Mouse (Mus musculus): Measurements from ENCODE around the gene Kirrel3. TPM values are rescaled to one million over a fixed set of nuclear protein-coding genes. Genes with fewer than 3 reads are reported as not detected.

Kirrel3 gene
- polyA plus RNA-seq, 1 experiment from 2014 or later, result 25.9 TPM

DNA sequence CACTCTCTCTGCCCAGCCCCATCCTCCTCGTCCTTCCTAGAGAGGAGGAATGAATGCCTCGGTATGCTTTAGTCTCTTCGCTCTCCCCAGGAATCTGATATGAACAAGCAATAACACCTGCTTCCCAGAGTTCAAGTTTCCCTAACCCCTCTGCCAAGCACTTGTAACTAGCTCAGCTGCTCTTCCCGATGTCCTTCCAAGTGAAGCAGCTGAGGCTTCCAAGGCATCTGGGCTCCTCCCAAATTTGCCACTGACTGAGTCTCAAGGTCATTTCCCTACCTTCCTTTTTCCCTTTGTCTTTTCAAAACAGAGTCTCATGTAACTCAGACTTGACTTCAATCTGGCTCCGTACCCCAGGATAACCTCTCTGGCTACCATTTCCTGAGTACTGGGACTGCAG lies 555.8 kb downstream of the Kirrel3 start:
- peaks cover 28% of the 10 kb centered on the region for H3K4me1 ChIP-seq (replicated peaks)
- 77% methylated on average over 5 of the region's 5 CpGs for WGBS
- no peaks in the 10 kb centered on the region for H3K36me3 ChIP-seq
- ATAC-seq (ENCODE audit: low read depth), result no peak
- no peak overlapping the region for H3K4me3 ChIP-seq
- no peak overlapping the region for H3K27ac ChIP-seq (replicated peaks)
- no peak overlapping the region for H3K9ac ChIP-seq
- H3K9me3 ChIP-seq, result 0 out of 2 replicates have a peak, but pooled peaks cover 3% of the 10 kb centered on the region
- H3K4me2 ChIP-seq, result no peak overlapping the region
- H3K27me3 ChIP-seq, result no peaks in the 10 kb centered on the region

DNA sequence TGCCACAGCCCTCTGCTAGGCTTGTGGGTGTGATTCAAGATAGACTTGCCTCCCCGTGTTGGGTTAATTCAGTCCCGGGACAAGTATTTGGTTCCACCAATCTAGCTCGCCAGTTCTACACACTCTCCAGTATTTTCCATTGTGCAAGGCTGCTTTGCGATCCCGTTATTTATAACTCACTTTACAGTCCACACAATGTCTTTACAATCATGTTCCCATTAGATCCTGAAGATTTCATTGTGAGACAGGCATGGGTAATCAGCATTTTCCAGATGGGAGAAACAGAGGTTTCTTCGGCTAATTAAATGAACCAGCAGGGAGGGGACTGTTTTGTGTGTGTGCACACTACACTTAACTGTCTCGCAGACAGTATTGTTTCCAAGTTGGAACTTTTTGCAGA lies 557.9 kb downstream of the Kirrel3 start:
- Histone ChIP-seq H3K4me1 (replicated peaks) (peaks cover 28% of the 10 kb centered on the region), H3K9me3 (no peaks in the 10 kb centered on the region), H3K27me3 (no peaks in the 10 kb centered on the region), H3K27ac (replicated peaks) (no peak overlapping the region), H3K4me3 (no peak overlapping the region), H3K36me3 (no peaks in the 10 kb centered on the region), H3K4me2 (no peak overlapping the region), H3K9ac (no peak overlapping the region)
- no peak for ATAC-seq (ENCODE audit: low read depth)
- WGBS, result 19% methylated on average over 7 of the region's 7 CpGs

- Histone ChIP-seq H3K4me3 (no peak overlapping the region), H3K27ac (replicated peaks) (no peak overlapping the region), H3K4me2 (no peak overlapping the region), H3K27me3 (no peaks in the 10 kb centered on the region), H3K9ac (no peak overlapping the region), H3K36me3 (no peaks in the 10 kb centered on the region), H3K9me3 (no peaks in the 10 kb centered on the region), H3K4me1 (replicated peaks) (peaks cover 28% of the 10 kb centered on the region)
- 8% methylated on average over 15 of the region's 15 CpGs for WGBS
- ATAC-seq (ENCODE audit: low read depth), result peak; percentile 19; the same call in 1 of the 2 replicates
Observed at GRCm38 (mm10) chr9:35044458-35044857, 558.8 kb downstream of the Kirrel3 start.

- WGBS, result 58% methylated on average over 11 of the region's 11 CpGs
- Histone ChIP-seq H3K4me3 (no peak overlapping the region), H3K27ac (replicated peaks) (no peak overlapping the region), H3K9ac (no peak overlapping the region), H3K4me1 (replicated peaks) (peaks cover 28% of the 10 kb centered on the region), H3K4me2 (no peak overlapping the region), H3K9me3 (no peaks in the 10 kb centered on the region), H3K27me3 (no peaks in the 10 kb centered on the region), H3K36me3 (no peaks in the 10 kb centered on the region)
- ATAC-seq (ENCODE audit: low read depth), result peak; percentile 24; the same call in 1 of the 2 replicates
Observed at GRCm38 (mm10) chr9:35045031-35045531, 559.4 kb downstream of the Kirrel3 start.

- H3K27ac ChIP-seq (replicated peaks), result no peak overlapping the region
- no peak for ATAC-seq (ENCODE audit: low read depth)
Observed at GRCm38 (mm10) chr9:35045756-35046155, 560.1 kb downstream of the Kirrel3 start.

GRCm38 (mm10) chr9:35048449-35048848 lies 562.8 kb downstream of the Kirrel3 start:
- Histone ChIP-seq H3K27me3 (no peaks in the 10 kb centered on the region), H3K9me3 (no peaks in the 10 kb centered on the region), H3K27ac (replicated peaks) (no peak overlapping the region), H3K9ac (no peak overlapping the region), H3K4me2 (no peak overlapping the region), H3K36me3 (peaks cover 12% of the 10 kb centered on the region), H3K4me1 (replicated peaks) (peaks cover 24% of the 10 kb centered on the region), H3K4me3 (no peak overlapping the region)
- ATAC-seq (ENCODE audit: low read depth), result no peak
- 93% methylated on average over 6 of the region's 6 CpGs for WGBS

More at GRCm38 (mm10) chr9:35045756-35046155, 560.1 kb downstream of the Kirrel3 start:
- Histone ChIP-seq H3K36me3 (no peaks in the 10 kb centered on the region), H3K4me1 (replicated peaks) (peaks cover 28% of the 10 kb centered on the region), H3K4me3 (no peak overlapping the region), H3K4me2 (no peak overlapping the region), H3K9ac (no peak overlapping the region), H3K27me3 (no peaks in the 10 kb centered on the region), H3K9me3 (no peaks in the 10 kb centered on the region)
- WGBS, result 79% methylated on average over 2 of the region's 2 CpGs

GRCm38 (mm10) chr9:35049891-35050527 lies 564.3 kb downstream of the Kirrel3 start:
- no peaks in the 10 kb centered on the region for H3K9me3 ChIP-seq
- peaks cover 9% of the 10 kb centered on the region for H3K4me1 ChIP-seq (replicated peaks)
- H3K4me2 ChIP-seq, result no peak overlapping the region
- no peak overlapping the region for H3K27ac ChIP-seq (replicated peaks)
- H3K9ac ChIP-seq, result no peak overlapping the region
- no peaks in the 10 kb centered on the region for H3K27me3 ChIP-seq
- peaks cover 18% of the 10 kb centered on the region for H3K36me3 ChIP-seq
- no peak for ATAC-seq (ENCODE audit: low read depth)
- H3K4me3 ChIP-seq, result no peak overlapping the region
- 77% methylated on average over 3 of the region's 3 CpGs for WGBS

DNA sequence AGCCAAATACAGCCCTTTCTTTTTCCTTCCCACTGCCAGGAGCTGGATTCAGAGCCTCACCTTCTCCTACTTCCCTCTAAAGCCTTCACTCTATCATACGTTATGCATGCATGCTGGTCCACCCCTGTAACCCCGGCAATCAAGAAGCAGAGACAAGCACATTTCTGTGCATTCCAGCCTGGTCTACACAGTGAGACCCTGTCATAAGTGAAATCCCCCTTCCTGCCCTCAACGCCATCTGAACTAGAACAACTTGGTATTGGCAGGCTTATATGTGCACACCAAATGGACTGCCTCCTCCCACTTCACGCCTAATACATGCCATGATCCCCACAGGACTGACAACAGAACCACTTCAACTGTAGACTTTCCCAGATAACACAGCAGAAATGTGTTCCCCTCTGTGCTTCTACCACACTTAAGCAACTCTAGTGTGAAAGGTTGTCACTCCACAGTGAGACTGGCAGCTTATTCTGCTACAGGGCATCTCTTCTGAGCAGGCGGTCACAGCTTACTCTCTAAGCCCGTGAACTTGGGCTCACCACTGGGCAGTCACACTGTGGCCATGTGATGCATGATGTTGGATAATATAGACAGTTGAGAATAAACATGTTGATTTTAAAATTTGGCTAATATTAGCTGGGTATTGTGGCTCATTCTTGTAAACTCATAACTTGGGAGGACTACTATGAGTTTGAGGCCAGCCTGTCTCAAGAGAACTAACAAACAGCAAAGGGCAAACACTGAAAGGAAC lies 565.2 kb downstream of the Kirrel3 start:
- H3K9ac ChIP-seq, result no peak overlapping the region
- 94% methylated on average over 6 of the region's 6 CpGs for WGBS
- no peak overlapping the region for H3K4me2 ChIP-seq
- peaks cover 18% of the 10 kb centered on the region for H3K36me3 ChIP-seq
- H3K27me3 ChIP-seq, result no peaks in the 10 kb centered on the region
- no peak overlapping the region for H3K27ac ChIP-seq (replicated peaks)
- no peak for ATAC-seq (ENCODE audit: low read depth)
- no peaks in the 10 kb centered on the region for H3K9me3 ChIP-seq
- H3K4me1 ChIP-seq (replicated peaks), result peaks cover 1% of the 10 kb centered on the region
- H3K4me3 ChIP-seq, result no peak overlapping the region

GRCm38 (mm10) chr9:35051666-35052065 lies 566.0 kb downstream of the Kirrel3 start:
- peaks cover 18% of the 10 kb centered on the region for H3K36me3 ChIP-seq
- H3K9me3 ChIP-seq, result no peaks in the 10 kb centered on the region
- H3K4me1 ChIP-seq (replicated peaks), result no peaks in the 10 kb centered on the region
- no peak overlapping the region for H3K27ac ChIP-seq (replicated peaks)
- no peak overlapping the region for H3K4me3 ChIP-seq
- no peak overlapping the region for H3K9ac ChIP-seq
- H3K27me3 ChIP-seq, result no peaks in the 10 kb centered on the region
- WGBS, result 96% methylated on average over 4 of the region's 4 CpGs
- no peak for ATAC-seq (ENCODE audit: low read depth)
- no peak overlapping the region for H3K4me2 ChIP-seq

- Histone ChIP-seq H3K4me2 (no peak overlapping the region), H3K27ac (replicated peaks) (no peak overlapping the region), H3K27me3 (no peaks in the 10 kb centered on the region), H3K4me1 (replicated peaks) (no peaks in the 10 kb centered on the region), H3K9ac (no peak overlapping the region), H3K4me3 (no peak overlapping the region), H3K36me3 (peaks cover 18% of the 10 kb centered on the region), H3K9me3 (no peaks in the 10 kb centered on the region)
- ATAC-seq (ENCODE audit: low read depth), result no peak
- WGBS, result 90% methylated on average over 4 of the region's 4 CpGs
Observed at GRCm38 (mm10) chr9:35052671-35053070, 567.0 kb downstream of the Kirrel3 start.

GRCm38 (mm10) chr9:35053081-35053480 lies 567.4 kb downstream of the Kirrel3 start:
- Histone ChIP-seq H3K36me3 (peaks cover 18% of the 10 kb centered on the region), H3K4me3 (no peak overlapping the region), H3K9ac (no peak overlapping the region), H3K4me1 (replicated peaks) (no peaks in the 10 kb centered on the region), H3K27ac (replicated peaks) (no peak overlapping the region), H3K4me2 (no peak overlapping the region), H3K27me3 (no peaks in the 10 kb centered on the region), H3K9me3 (no peaks in the 10 kb centered on the region)
- no peak for ATAC-seq (ENCODE audit: low read depth)
- 95% methylated on average over 16 of the region's 16 CpGs for WGBS

DNA sequence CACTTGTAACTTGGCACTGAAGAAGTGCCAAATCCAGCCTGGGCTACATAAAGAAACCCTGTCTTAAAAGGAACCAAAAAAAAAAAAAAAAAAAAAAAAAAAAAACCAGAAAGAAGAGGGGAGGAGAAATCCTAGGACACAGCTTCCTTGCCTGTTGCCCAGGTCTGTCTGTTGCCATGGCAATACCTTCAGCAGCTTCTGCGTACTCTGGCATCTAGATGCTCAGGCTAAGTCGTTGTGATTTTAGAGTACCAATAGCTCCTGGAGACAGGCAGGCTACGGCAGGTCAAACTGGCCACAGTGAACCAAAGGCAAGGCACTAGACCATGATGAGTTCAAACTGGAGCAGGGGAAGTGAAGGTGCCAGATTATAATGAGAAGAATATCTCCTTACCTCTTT lies 568.0 kb downstream of the Kirrel3 start:
- ATAC-seq (ENCODE audit: low read depth), result no peak
- H3K27me3 ChIP-seq, result no peaks in the 10 kb centered on the region
- H3K4me1 ChIP-seq (replicated peaks), result no peaks in the 10 kb centered on the region
- H3K4me3 ChIP-seq, result no peak overlapping the region
- no peak overlapping the region for H3K4me2 ChIP-seq
- H3K9me3 ChIP-seq, result no peaks in the 10 kb centered on the region
- peaks cover 18% of the 10 kb centered on the region for H3K36me3 ChIP-seq
- H3K9ac ChIP-seq, result no peak overlapping the region
- no peak overlapping the region for H3K27ac ChIP-seq (replicated peaks)
- 79% methylated on average over 3 of the region's 3 CpGs for WGBS
